Mouse (Mus musculus) erythroid progenitor cell, adult 5-6 weeks (primary cell): ENCODE data around the gene Ism1. TPM values are rescaled to one million over a fixed set of nuclear protein-coding genes. Genes with fewer than 3 reads are reported as not detected.

ENCODE experiments used
- ATAC-seq: replicated peaks from 2 replicates; pipeline ENCODE4 v1.8.0; 2016; ENCODE audit warnings: moderate number of reproducible peaks, mild to moderate bottlenecking, moderate TSS enrichment, inconsistent platforms; ENCODE audit not compliant: poor library complexity, low FRiP score, severe bottlenecking
- total RNA-seq, 2 experiments: library from RNA; stranded (forward) in 1 of 2; stranded (reverse) in 1 of 2; fragments of 150-400 nt in 1 of 2; fragments of 186-747, 209-891 nt in 1 of 2; gene quantifications; 2 replicates each; pipeline versions ENCODE4 v1.2.3 to v1.2.4; 2015 to 2017; ENCODE audit warnings: low replicate concordance in 2 of 2

The Ism1 gene
- total RNA-seq, 2 experiments from 2014 or later = not detected

- no peak for ATAC-seq
Measured at GRCm38 (mm10) chr2:139792345-139793120, 114.6 kb downstream of the Ism1 start.

GRCm38 (mm10) chr2:139804041-139804440 is 126.1 kb downstream of the Ism1 start:
- no peak for ATAC-seq

GRCm38 (mm10) chr2:139807887-139808286 is 129.9 kb downstream of the Ism1 start:
- no peak for ATAC-seq

Other genes starting within 250 kb of the Ism1 start
- not detected in 2 replicates for gene Sptlc3, start 184.3 kb upstream of the Ism1 start, total RNA-seq (2015; ENCODE audit: low replicate concordance)
- not detected in 2 replicates for gene Sptlc3, start 184.3 kb upstream of the Ism1 start, total RNA-seq (2017; ENCODE audit: low replicate concordance)